Mouse (Mus musculus) erythroblast, embryonic 14.5 days (primary cell): ENCODE data around the gene Lrrc31.

Experiments
- GATA1 ChIP-seq: IDR thresholded peaks from 2 replicates; pipeline ENCODE4 v1.6.1; 2012; ENCODE audit warnings: low read length, inconsistent platforms, mixed read lengths
- TAL1 ChIP-seq: IDR thresholded peaks from 3 replicates; pipeline ENCODE4 v1.6.1; 2012; ENCODE audit warnings: low read length, inconsistent platforms, mixed read lengths

- TF ChIP-seq TAL1: no peak
- no peak for TF ChIP-seq GATA1
These were observed 41.2 kb downstream of the Lrrc31 start for GRCm38 (mm10) chr3:30658486-30658885.
